Mouse (Mus musculus) lung, adult 18-20 months (tissue): ENCODE data around the gene As3mt.
"Not testable (repeated sequence)": the region's sequence is repeated elsewhere in the genome, so short reads cannot be mapped to it uniquely, and the experiment has no call there.

Experiments
- DNase-seq, 2 experiments: peaks; one replicate each; pipeline ENCODE4 v3.0.0; 2022; ENCODE audit warnings: mixed read lengths in 2 of 2

The As3mt gene

DNA sequence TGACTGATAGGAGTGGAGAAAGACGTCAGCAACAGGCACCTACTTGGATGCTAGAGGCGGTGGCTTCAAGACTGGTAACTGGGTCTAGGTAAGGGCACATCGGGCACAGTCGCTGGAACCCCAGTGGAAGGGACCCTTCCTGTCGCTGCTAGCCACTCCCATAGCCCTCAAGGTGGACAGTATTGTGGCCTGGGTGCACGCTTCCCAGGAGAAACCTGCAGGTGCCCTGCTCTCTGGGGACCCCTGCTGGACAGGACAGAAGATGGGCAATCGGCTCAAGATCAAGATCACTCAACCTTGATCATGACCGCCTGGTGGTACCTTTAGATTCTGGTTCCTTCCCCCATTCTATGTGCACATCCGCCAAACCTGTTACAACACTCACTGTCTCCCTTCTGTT, 47.8 kb downstream of the As3mt start:
- peak; percentile 27 to 60 for DNase-seq

DNA sequence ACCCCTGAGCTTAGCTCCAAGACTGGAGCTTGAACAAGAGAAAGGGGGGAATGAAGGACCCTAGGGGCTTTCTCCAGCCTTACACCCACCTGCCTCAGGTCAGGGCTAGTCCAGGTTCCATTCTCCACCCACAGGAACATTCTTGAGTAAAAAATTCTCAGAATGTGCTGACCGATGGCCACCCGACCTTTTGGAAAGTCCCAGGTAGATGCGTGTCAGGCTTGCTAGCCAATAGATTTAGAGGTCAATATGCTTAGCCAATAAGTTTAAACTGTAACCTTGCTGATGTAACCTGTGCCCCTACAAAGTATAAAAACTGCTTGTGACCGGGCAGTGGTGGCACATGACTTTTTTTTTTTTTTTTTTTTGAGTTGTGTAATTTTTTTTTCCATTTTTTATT, 49.0 kb downstream of the As3mt start:
- DNase-seq, result no peak

DNA sequence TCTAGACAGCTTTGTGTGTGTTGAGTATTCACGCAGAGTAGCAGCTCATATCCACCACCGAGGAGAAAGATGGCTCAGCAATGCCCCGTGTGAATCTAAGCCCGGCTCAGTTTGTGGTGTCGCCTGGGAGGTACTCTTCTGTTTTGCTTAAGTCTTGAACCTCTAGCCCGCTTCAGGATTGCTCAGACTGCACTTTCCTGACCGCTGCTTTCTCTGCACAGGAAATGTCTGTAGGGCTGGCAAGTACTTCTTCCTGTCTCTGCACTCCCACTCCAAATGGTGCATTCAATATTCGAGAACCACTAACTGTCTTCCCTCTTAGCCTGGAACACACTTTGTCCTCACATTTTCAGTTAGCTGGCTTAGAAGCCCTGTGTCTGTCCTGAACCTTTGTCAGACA, 51.8 kb downstream of the As3mt start:
- no peak for DNase-seq

- not testable (repeated sequence) for DNase-seq
These were observed 52.7 kb downstream of the As3mt start for GRCm38 (mm10) chr19:46759909-46760308.

GRCm38 (mm10) chr19:46760375-46761160, 53.3 kb downstream of the As3mt start:
- DNase-seq, result peak; percentile 86 to 88

GRCm38 (mm10) chr19:46761247-46761946, 54.1 kb downstream of the As3mt start, which contains the start of gene Cnnm2:
TSS of gene Cnnm2 (plus strand) at chr19:46761596.
- peak; percentile 100 for DNase-seq

GRCm38 (mm10) chr19:46761971-46762290, 54.7 kb downstream of the As3mt start:
- no peak for DNase-seq

- DNase-seq, result peak; percentile 22 to 27
These were observed 55.2 kb downstream of the As3mt start for GRCm38 (mm10) chr19:46762291-46762991.

DNA sequence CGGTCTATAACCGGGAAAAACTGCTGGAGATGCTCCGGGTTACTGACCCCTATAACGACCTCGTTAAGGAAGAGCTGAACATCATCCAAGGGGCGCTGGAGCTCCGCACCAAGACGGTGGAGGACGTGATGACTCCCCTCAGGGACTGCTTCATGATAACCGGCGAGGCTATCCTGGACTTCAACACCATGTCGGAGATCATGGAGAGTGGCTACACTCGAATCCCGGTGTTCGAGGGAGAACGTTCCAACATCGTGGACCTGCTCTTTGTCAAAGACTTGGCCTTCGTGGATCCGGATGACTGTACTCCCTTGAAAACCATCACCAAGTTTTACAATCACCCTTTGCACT, 55.7 kb downstream of the As3mt start:
- DNase-seq, result peak; percentile 8 to 10

DNA sequence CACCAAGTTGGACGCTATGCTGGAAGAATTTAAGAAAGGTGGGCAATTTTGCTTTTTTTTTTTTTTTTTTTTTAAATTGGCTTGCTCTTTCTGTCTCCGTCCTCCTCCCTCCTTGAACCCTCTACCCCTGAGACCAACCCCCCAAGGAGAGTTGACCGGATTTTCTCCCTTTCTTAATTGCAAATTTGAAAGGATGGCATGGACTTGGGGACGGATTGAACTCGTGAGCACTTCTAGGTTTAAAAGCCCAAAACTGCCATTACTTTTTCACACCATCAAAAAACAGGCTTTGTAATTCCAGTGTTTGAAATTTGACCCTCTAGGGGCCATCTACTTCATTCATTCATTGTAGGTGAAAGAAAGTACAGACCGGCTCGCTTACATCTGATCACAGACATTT, 56.1 kb downstream of the As3mt start:
- no peak for DNase-seq

- DNase-seq, result no peak
These were observed 56.9 kb downstream of the As3mt start for GRCm38 (mm10) chr19:46763932-46764762.

- DNase-seq, result no peak
These were observed 57.5 kb downstream of the As3mt start for GRCm38 (mm10) chr19:46764763-46765117.

DNA sequence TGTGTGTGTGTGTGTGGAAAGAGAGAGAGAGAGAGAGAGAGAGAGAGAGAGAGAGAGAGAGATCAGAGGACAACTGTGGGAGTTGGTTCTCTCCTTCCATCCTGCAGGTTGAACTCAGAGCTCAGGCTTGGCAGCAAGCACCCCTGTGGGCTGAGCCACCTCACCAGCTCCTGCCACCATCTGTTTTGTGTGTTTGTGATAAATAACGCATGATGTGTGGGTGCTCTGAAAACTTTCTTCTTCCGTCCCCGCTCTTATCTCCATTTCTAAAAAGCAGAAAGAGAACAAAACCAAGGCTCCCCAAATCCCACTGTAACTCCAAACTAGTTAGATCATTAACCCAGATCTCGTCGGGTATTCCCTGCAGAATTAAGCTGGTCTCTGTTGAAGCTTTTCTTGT, 58.9 kb downstream of the As3mt start:
- no peak for DNase-seq

DNA sequence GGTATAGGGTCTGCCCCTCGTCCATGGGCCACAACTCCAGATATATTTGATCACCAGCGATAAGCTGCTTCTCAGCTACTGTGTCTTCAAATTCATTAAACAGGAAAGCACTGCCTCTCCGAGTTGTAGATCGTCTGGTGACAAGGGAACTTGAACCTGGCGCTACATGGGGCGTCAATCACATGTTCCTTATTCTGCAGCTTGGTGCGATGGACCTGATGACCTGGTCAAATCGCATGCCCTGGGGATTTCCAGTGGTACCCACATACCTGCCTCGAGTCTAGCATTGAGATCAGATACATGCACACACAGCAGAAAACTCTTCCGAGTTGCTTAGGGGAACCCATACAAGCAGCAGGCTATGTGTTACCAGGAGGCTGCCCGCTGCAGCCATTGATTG, 62.5 kb downstream of the As3mt start:
- no peak for DNase-seq

- DNase-seq, result no peak
These were observed 64.5 kb downstream of the As3mt start for GRCm38 (mm10) chr19:46771801-46772200.

- DNase-seq, result no peak
These were observed 69.1 kb downstream of the As3mt start for GRCm38 (mm10) chr19:46776391-46776790.

- DNase-seq, result no peak
These were observed 69.6 kb downstream of the As3mt start for GRCm38 (mm10) chr19:46776850-46777249.

DNA sequence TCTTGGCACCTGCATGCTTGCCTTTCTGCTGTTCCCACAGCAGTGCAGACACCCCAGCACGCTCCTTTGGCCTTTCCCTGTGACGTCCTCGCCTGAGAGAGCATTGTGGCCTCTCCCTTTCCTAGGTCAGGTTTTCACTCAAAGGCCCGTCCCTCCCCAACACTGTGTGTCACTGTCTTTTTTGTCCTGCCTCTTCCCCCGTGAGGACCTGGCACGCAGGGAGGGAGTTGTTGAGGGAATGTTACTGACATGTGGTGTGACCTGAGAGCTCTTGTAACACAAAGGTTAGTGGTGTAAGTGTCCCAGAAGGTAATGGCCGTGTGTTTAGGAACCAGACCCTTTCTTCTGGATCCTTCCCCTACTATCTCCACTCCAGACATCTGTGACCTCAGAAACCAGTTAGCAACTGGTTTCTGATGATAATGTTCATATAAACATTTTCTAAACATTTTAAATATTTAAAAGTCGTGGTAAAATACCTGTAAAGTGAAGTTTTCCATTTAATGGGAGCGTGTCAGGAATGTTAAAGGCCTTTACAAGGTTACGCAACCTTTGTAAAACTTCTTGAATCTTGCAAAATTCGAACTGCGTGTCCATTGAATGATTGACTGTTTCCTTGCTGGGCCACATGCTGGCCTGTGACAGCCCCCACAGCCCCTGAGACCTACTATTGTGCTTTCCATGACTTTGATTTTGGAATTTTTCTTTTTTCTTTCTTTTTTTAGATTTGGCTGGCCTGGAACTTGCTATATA, 70.8 kb downstream of the As3mt start:
- peak in 1 of 2 experiments; percentile 18 for DNase-seq

GRCm38 (mm10) chr19:46779130-46779529, 71.9 kb downstream of the As3mt start:
- not testable (repeated sequence) for DNase-seq

GRCm38 (mm10) chr19:46784038-46784437, 76.8 kb downstream of the As3mt start:
- DNase-seq, result no peak

- peak; percentile 11 to 44 for DNase-seq
These were observed 77.2 kb downstream of the As3mt start for GRCm38 (mm10) chr19:46784502-46784901.

- no peak for DNase-seq
These were observed 78.4 kb downstream of the As3mt start for GRCm38 (mm10) chr19:46785633-46786032.
